Mouse (Mus musculus) erythroblast, embryonic 14.5 days (primary cell): ENCODE results near the gene Gpsm1.

Experiments used
- GATA1 ChIP-seq: IDR thresholded peaks from 2 replicates; pipeline ENCODE4 v1.6.1; 2012; ENCODE audit warnings: low read length, inconsistent platforms, mixed read lengths
- TAL1 ChIP-seq: IDR thresholded peaks from 3 replicates; pipeline ENCODE4 v1.6.1; 2012; ENCODE audit warnings: low read length, inconsistent platforms, mixed read lengths

GRCm38 (mm10) chr2:26304711-26305110, 10.6 kb upstream of the Gpsm1 start:
- TF ChIP-seq GATA1 (no peak), TAL1 (no peak)
